Mouse (Mus musculus): ENCODE results near the gene Tas2r134. TPM values are rescaled to one million over a fixed set of nuclear protein-coding genes. Genes with fewer than 3 reads are reported as not detected.

Gene Tas2r134
- total RNA-seq, 2 experiments from 2014 or later = not detected

- no peak for DNase-seq (ENCODE audit: low spot score in 2 of 2)
These were observed 24.8 kb downstream of the Tas2r134 start for GRCm38 (mm10) chr2:51652086-51652485.

- DNase-seq (ENCODE audit: low spot score in 2 of 2) = no peak
These were observed 30.4 kb downstream of the Tas2r134 start for GRCm38 (mm10) chr2:51657684-51658083.

GRCm38 (mm10) chr2:51658288-51658687, 31.0 kb downstream of the Tas2r134 start:
- peak in 1 of 2 experiments; percentile 34 for DNase-seq (ENCODE audit: low spot score in 2 of 2)

GRCm38 (mm10) chr2:51674321-51674720, 47.0 kb downstream of the Tas2r134 start:
- no peak for DNase-seq (ENCODE audit: low spot score in 2 of 2)

All from layer of hippocampus, adult 18-20 months (tissue).